In the genomic region with DNA sequence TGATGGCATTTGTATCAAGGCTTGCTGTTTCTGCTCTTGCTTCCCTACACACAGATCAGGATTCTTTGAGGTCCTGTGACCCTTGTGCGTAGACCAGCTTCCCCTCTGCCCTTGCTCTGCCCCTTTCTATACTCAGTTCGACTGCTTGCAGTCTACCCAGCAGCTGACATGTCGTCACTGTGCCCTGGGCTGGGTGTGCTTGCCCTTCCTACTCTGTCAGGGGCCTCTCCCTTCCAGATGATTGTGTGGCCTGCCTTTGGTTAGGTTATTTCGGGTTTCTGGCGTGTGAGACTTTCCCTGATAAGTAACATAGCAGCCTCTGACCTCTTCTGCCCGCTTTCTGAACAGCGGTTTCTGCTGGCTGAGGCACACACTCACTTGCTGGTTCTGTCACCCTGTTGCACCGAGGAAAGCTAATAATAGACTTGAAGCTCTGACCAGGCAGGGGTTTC, we compare ENCODE assay signal across 8 mouse cellular contexts. TPM values are rescaled to one million over a fixed set of nuclear protein-coding genes. Genes with fewer than 3 reads are reported as not detected.
DNase-seq lines count a peak whose midpoint lies in the region; ATAC-seq and TF ChIP-seq lines count a peak whose summit lies in the region.

No protein-coding gene starts in this region.

- peak overlapping the region; percentile 96 for H3K9ac ChIP-seq in embryonic facial prominence, embryonic 13.5 days
- H3K9ac ChIP-seq in heart, postnatal 0 days (replicated peaks; ENCODE audit: low read depth, low read length) = peak overlapping the region; percentile 99
- H3K9ac ChIP-seq in liver, embryonic 13.5 days = no peak overlapping the region

- H3K27me3 ChIP-seq in embryonic facial prominence, embryonic 13.5 days = peaks cover 3% of the 10 kb centered on the region; the same call in 1 of the 2 replicates
- no peaks in the 10 kb centered on the region for H3K27me3 ChIP-seq in heart, postnatal 0 days (ENCODE audit: control insufficient read depth, insufficient read depth, low read length)
- peaks cover 52% of the 10 kb centered on the region for H3K27me3 ChIP-seq in liver, embryonic 13.5 days
- no peaks in the 10 kb centered on the region for H3K27me3 ChIP-seq in myocyte (ENCODE audit: control insufficient read depth, insufficient read depth, insufficient read length)

- H3K4me2 ChIP-seq in embryonic facial prominence, embryonic 13.5 days = peak overlapping the region; percentile 75
- peak overlapping the region; percentile 76 for H3K4me2 ChIP-seq in heart, postnatal 0 days (ENCODE audit: low read depth, low read length)
- H3K4me2 ChIP-seq in liver, embryonic 13.5 days = peak overlapping the region; percentile 93
- H3K4me2 ChIP-seq in myocyte (ENCODE audit: low read depth) = peak overlapping the region; percentile 87

- 42% methylated on average over 8 of the region's 8 CpGs for WGBS in embryonic facial prominence, embryonic 13.5 days
- WGBS in heart, postnatal 0 days = 7% methylated on average over 8 of the region's 8 CpGs
- WGBS in liver, embryonic 13.5 days (ENCODE audit: insufficient replicate concordance) = 6% methylated on average over 8 of the region's 8 CpGs

- TF ChIP-seq CTCF in heart, postnatal 0 days (IDR thresholded peaks at IDR 0.05; ENCODE audit: low read depth) = no peak

- peak; percentile 68 for DNase-seq in gastrocnemius, adult 18-20 months (ENCODE audit: low spot score)
- DNase-seq in gastrocnemius, postnatal 4 days (ENCODE audit: low spot score in 2 of 2) = no peak
- DNase-seq in heart, postnatal 0 days (ENCODE audit: low spot score) = peak; percentile 95
- no peak for DNase-seq in liver, embryonic 13.5 days
- no peak for DNase-seq in left cerebral cortex, adult 11 months (ENCODE audit: low spot score)
- DNase-seq in yolk sac, embryonic 10.5 days (ENCODE audit: low spot score) = no peak

- peak; percentile 35 for TF ChIP-seq POLR2A in myocyte (IDR thresholded peaks at IDR 0.05; ENCODE audit: insufficient read length, low read depth)

- no peak overlapping the region for H3ac ChIP-seq in myocyte (ENCODE audit: control insufficient read depth, insufficient read length)

- no peaks in the 10 kb centered on the region for H3K36me3 ChIP-seq in embryonic facial prominence, embryonic 13.5 days
- H3K36me3 ChIP-seq in heart, postnatal 0 days (replicated peaks; ENCODE audit: control insufficient read depth, insufficient read depth, low read length) = no peaks in the 10 kb centered on the region; the same call in 1 of the 2 replicates
- H3K36me3 ChIP-seq in liver, embryonic 13.5 days = no peaks in the 10 kb centered on the region
- no peaks in the 10 kb centered on the region for H3K36me3 ChIP-seq in myocyte (ENCODE audit: control insufficient read depth, insufficient read depth)

- H3K4me1 ChIP-seq in embryonic facial prominence, embryonic 13.5 days = peaks cover 39% of the 10 kb centered on the region
- H3K4me1 ChIP-seq in heart, postnatal 0 days (ENCODE audit: control insufficient read depth, insufficient read depth) = peaks cover 39% of the 10 kb centered on the region
- H3K4me1 ChIP-seq in liver, embryonic 13.5 days (replicated peaks) = peaks cover 22% of the 10 kb centered on the region

- no peak overlapping the region for H3K27ac ChIP-seq in embryonic facial prominence, embryonic 13.5 days
- peak overlapping the region; percentile 96 for H3K27ac ChIP-seq in heart, postnatal 0 days (ENCODE audit: low read depth)
- H3K27ac ChIP-seq in liver, embryonic 13.5 days = no peak overlapping the region

- ATAC-seq in embryonic facial prominence, embryonic 13.5 days (ENCODE audit: insufficient number of reproducible peaks, insufficient read depth, low FRiP score, low TSS enrichment, low read depth) = no peak
- ATAC-seq in heart, postnatal 0 days (ENCODE audit: insufficient read depth, low read depth) = peak; percentile 82
- peak; percentile 45 for ATAC-seq in liver, embryonic 13.5 days (ENCODE audit: low read depth)

- H3K79me2 ChIP-seq in myocyte (ENCODE audit: control insufficient read depth, insufficient read depth) = peaks cover 36% of the 10 kb centered on the region

- peak overlapping the region; percentile 94 for H3K4me3 ChIP-seq in embryonic facial prominence, embryonic 13.5 days
- peak overlapping the region; percentile 99 for H3K4me3 ChIP-seq in heart, postnatal 0 days (ENCODE audit: low read depth, low read length)
- no peak overlapping the region for H3K4me3 ChIP-seq in liver, embryonic 13.5 days (replicated peaks)
- H3K4me3 ChIP-seq in myocyte = peak overlapping the region; percentile 53

- no peaks in the 10 kb centered on the region for H3K9me3 ChIP-seq in embryonic facial prominence, embryonic 13.5 days
- H3K9me3 ChIP-seq in heart, postnatal 0 days (replicated peaks; ENCODE audit: control insufficient read depth, low read length) = no peaks in the 10 kb centered on the region
- no peaks in the 10 kb centered on the region for H3K9me3 ChIP-seq in liver, embryonic 13.5 days (replicated peaks)

- TF ChIP-seq EP300 in heart, postnatal 0 days (IDR thresholded peaks at IDR 0.05; ENCODE audit: low read depth) = peak; percentile 62; the same call in 1 of the 2 replicates

TF ChIP-seq in myocyte, 11 proteins besides CTCF, POLR2A, EP300 and RAD21:
- TF ChIP-seq MAX (IDR thresholded peaks at IDR 0.05; ENCODE audit: low read depth) (no peak), TCF3 (IDR thresholded peaks at IDR 0.05; ENCODE audit: insufficient read length, low read depth) (no peak), CEBPB (IDR thresholded peaks at IDR 0.05; ENCODE audit: insufficient read depth, poor library complexity, severe bottlenecking) (no peak), REST (IDR thresholded peaks at IDR 0.05; ENCODE audit: insufficient read depth, insufficient read length) (no peak), SRF (IDR thresholded peaks at IDR 0.05; ENCODE audit: control insufficient read depth, insufficient read length, low read depth) (no peak), MYOG (IDR thresholded peaks at IDR 0.05; ENCODE audit: control insufficient read depth in 1 of 3, insufficient read depth in 1 of 3, insufficient read length in 2 of 3, low read depth in 2 of 3) (peak in 1 of 3 experiments; percentile 54), E2F4 (IDR thresholded peaks at IDR 0.05; ENCODE audit: insufficient read depth) (no peak), MYOD1 (IDR thresholded peaks at IDR 0.05; ENCODE audit: control insufficient read depth in 1 of 3, insufficient read length in 2 of 3, low read depth in 2 of 3) (peak in 1 of 3 experiments; percentile 46), USF1 (IDR thresholded peaks at IDR 0.05; ENCODE audit: low read depth) (no peak)
TF ChIP-seq in myocyte: peak in this region for 2.

RNA-seq across cellular contexts. Expression of a gene that starts 2.6 kb away (rescaled TPM):
- total RNA-seq in gastrocnemius, adult 18-20 months (2021) = 10 to 100 TPM; 45.3 to 52.3 TPM
- total RNA-seq in gastrocnemius, postnatal 4 days (2021) = 10 to 100 TPM; 56.4 to 66.9 TPM
- 18.3 and 21.1 TPM in 2 replicates for polyA plus RNA-seq in embryonic facial prominence, embryonic 13.5 days (2015; fragmentation: Nextera tagmentation; extraction: Ambion mirVana)
- 34.9 and 37.4 TPM in 2 replicates for total RNA-seq in heart, postnatal 0 days (2014; rRNA removed; ENCODE audit: low replicate concordance)
- polyA plus RNA-seq in heart, postnatal 0 days (2015; fragmentation: Nextera tagmentation; extraction: Ambion mirVana) = 7.1 and 9.3 TPM in 2 replicates
- 1.2 and 1.5 TPM in 2 replicates for polyA plus RNA-seq in liver, embryonic 13.5 days (2015; fragmentation: Nextera tagmentation; extraction: Ambion mirVana)
- polyA plus RNA-seq in myocyte (2012; fragmentation: generic; extraction: Trizol) = 17.6 TPM

Comparison
In these comparisons a context has a peak if more than half of its experiments do, and no peak if none do; other contexts are left out.
1. DNase-seq: peak in gastrocnemius, adult 18-20 months (single experiment) and heart, postnatal 0 days (single experiment); none in gastrocnemius, postnatal 4 days (0 of 2), liver, embryonic 13.5 days (single experiment), left cerebral cortex, adult 11 months (single experiment) and yolk sac, embryonic 10.5 days (single experiment).
2. Peak in every context shown above with its lines, with median percentiles within 50 percentile points of each other: H3K4me2 ChIP-seq.